8 mouse cellular contexts compared by ENCODE assay signal in the genomic region with DNA sequence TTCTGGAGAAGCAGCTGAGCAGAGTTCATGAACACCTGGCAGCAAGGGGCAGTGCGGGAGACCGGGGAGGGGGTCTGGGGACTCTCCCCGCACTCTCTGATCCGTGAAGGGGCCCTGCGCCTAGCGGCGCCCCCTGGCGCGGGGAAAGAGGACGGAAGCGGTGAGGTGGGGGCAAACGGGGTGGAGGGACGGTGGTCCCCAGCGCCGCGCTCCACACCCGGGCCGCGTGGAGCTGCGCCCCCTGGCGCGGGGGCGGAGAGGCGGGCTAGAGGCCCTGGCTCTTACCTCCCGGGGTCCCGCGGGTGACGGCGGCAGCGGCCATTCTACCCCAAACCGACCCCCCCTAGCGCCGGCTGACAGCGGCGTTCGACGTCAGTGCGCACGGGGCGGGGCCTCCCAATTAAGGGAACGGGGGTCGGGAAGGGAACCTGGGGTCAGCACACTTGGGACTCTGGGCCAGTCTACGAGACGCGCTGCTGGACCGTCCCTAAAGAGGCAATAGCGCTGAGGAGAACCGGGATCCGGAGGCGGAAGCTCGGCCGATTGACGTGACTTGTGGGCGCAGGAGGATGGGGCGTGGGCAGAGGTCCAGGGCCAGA. TPM values are rescaled to one million over a fixed set of nuclear protein-coding genes. Genes with fewer than 3 reads are reported as not detected.
A peak's percentile ranks its signal among the peaks of the same experiment; 100 is the strongest.
DNase-seq lines count a peak whose midpoint lies in the region; ATAC-seq lines count a peak whose summit lies in the region.

A gene (minus strand): TSS at position 505 of the 599 bp plus-strand sequence.

- H3K4me2 ChIP-seq in hindbrain, embryonic 11.5 days (replicated peaks; ENCODE audit: low read depth, low read length), result peak within 1 kb of the TSS; percentile 80

- peak; percentile 76 for DNase-seq in MN1 (ENCODE audit: low spot score)
- DNase-seq in cerebellum, adult 9-11 months, result peak; percentile 89
- peak; percentile 76 to 87 for DNase-seq in frontal cortex, postnatal 10 days (ENCODE audit: low spot score in 2 of 2)
- DNase-seq in hindbrain, embryonic 11.5 days (ENCODE audit: low spot score), result peak; percentile 89
- peak; percentile 81 to 90 for DNase-seq in layer of hippocampus, postnatal 25 days (ENCODE audit: extremely low spot score in 1 of 2, low spot score in 1 of 2)
- DNase-seq in lung, postnatal 36 days, result peak; percentile 92
- DNase-seq in retina, postnatal 7 days (ENCODE audit: low read depth, low spot score), result peak; percentile 57
- peak; percentile 85 for DNase-seq in urinary bladder, adult 2 months (ENCODE audit: low spot score)

- peak within 1 kb of the TSS; percentile 67 for H3K4me3 ChIP-seq in hindbrain, embryonic 11.5 days (ENCODE audit: low read depth, low read length)

- ATAC-seq in hindbrain, embryonic 11.5 days (ENCODE audit: low FRiP score), result peak; percentile 85

- WGBS in hindbrain, embryonic 11.5 days, result 0% methylated on average over 42 of the region's 55 CpGs

- H3K9me3 ChIP-seq in hindbrain, embryonic 11.5 days (ENCODE audit: control insufficient read depth, low read length), result no peaks in the 10 kb centered on the region

- H3K36me3 ChIP-seq in hindbrain, embryonic 11.5 days (ENCODE audit: control insufficient read depth, insufficient read depth, low read length), result no peaks in the 10 kb centered on the region

- no peaks in the 10 kb centered on the region for H3K27me3 ChIP-seq in hindbrain, embryonic 11.5 days (ENCODE audit: control insufficient read depth, insufficient read depth, low read length)

- peak within 1 kb of the TSS; percentile 84 for H3K9ac ChIP-seq in hindbrain, embryonic 11.5 days (ENCODE audit: low read depth, low read length)

- peaks cover 9% of the 10 kb centered on the region; the same call in 1 of the 2 replicates for H3K4me1 ChIP-seq in hindbrain, embryonic 11.5 days (replicated peaks; ENCODE audit: control insufficient read depth, insufficient read depth, low read length)

- H3K27ac ChIP-seq in hindbrain, embryonic 11.5 days (ENCODE audit: low read depth, low read length), result peak within 1 kb of the TSS; percentile 61

RNA-seq across cellular contexts. Expression of the gene that starts here (rescaled TPM):
- polyA plus RNA-seq in hindbrain, embryonic 11.5 days (2014; fragmentation: Nextera tagmentation; extraction: Ambion mirVana), result 8.2 and 9.2 TPM in 2 replicates
- 100 to 1,000 TPM; 326 to 389 TPM for total RNA-seq in layer of hippocampus, postnatal 25 days (2021)
- 16.6 and 25.4 TPM in 2 replicates for polyA plus RNA-seq in urinary bladder, adult 2 months (2012; rRNA removed)

Comparison
In these comparisons a context has a peak if more than half of its experiments do, and no peak if none do; other contexts are left out.
1. Peak in every context shown above with its lines: DNase-seq, ATAC-seq, H3K4me3 ChIP-seq and H3K27ac ChIP-seq.